Mouse (Mus musculus): ENCODE results near the gene Cxcl9.

Gene Cxcl9

DNA sequence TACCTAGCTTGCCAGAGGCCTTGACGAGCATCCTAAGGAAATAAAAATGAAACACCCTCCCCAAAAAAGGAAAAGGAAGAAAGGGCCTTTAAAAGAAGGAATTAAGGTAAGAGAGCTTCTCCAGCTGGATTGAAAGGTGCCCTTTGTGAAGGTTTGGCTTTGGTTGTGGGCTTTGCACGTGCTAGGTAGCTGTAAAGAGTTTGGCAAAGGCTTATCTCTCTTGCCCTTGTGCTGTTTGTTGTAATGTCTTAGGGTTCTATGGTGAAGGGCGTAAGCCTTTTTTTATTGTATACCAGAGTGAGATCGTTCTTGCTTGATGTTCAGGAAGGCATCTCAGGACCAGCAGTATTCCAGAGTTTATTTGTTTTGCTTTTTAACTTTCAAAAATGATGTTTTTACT is 12.7 kb upstream of the Cxcl9 start:
- DNase-seq (ENCODE audit: extremely low spot score, low read depth, low spot score): no peak

DNA sequence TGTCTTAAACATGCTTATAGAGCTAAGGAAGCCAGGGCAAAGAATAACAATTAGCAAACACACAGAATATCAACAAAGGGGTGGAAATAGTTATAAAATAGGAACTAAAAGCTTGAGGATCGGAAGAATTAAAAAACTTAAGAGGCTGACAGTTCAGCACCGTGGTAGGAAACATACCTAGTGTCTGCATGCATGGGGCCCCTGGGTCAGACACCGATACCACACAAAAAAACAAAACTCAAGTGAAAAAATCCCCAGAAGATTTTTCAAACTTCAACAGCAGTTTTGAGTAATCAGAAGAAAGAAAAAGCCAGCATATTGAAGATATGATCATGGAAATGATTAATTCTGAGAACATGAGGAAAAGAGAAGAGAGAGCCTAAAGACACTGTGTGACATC is 8.9 kb upstream of the Cxcl9 start:
- DNase-seq (ENCODE audit: extremely low spot score, low read depth, low spot score): no peak

DNA sequence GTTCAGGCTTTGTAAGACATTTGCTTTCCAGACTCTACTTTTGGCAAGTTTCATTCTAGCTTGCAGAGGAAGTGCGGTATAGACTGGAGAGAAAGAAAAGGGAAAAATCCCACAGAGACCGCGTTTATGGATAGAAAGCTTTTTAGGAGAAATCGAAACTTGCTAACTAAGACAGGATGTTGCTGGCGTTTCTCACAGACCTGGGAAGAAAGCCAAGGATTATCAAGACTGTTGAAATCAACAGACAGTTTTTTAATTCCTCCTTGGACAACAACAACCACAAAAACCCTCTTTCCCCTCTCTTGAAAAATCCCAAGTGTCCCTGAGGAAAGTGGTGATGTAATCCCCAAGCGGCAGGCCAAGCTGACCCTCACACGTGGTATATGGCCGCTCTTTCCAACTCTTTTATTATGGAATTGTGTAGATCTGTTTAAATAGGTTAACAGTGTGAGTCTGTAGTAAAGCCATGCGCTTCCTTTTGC is 4.5 kb upstream of the Cxcl9 start:
- no peak for DNase-seq (ENCODE audit: extremely low spot score, low read depth, low spot score)

DNA sequence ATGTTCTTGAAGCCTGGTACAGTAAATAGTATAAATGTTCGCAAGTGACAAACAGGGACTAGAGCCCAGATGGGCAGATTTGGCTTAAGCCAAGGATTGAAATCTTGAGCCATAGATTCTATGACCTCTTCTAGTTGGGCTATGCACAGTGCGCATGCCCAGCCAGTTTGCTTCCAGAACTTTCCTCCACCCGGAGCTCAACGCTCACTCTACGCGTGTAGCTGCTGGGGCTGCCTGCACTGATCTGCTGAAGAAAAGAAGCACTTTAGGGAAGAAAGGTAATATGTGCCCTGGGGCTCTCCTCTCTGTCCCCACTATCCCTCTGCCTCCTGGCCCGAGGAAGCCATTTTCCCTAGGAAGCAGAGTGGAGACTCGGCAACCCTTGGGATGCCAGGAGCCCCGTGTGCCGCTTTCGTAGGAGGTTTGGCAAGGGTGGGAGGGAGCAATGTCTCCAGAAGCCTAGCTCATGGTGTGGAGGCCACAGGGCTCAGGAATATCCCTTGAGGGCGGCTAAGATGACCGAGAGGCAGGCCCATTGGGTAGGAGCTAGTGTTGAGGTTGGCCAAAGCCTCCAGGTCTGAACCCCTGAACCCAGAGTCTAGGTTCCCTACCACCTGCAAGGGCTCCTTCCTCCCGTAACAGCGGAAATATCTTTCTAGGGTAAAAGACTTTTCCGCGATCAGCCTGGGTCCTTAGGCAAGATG is 3.9 kb upstream of the Cxcl9 start, which contains the start of gene Art3:
Art3 (plus strand) TSS at position 193 of the 704 bp plus-strand sequence.
- DNase-seq (ENCODE audit: extremely low spot score, low read depth, low spot score): no peak

DNA sequence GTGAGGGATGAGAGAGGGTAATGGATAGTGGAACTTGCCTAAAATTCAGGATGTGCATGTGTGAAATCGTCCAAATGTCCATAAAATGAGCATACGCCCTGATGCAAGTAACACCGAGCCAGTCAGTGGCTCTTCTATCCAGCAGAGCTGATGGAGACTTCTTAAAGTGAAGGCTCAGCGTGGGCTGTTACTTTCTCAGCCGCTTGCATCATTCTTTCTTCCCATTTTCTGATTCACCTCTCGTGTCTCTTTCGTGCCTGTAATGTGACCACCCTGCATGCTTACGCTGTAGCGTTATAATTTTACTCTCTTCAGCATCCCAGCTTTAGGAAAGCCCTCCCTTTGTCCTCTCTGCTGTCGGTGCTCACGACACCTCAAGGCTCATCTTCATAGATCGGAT is 3.2 kb upstream of the Cxcl9 start:
- DNase-seq (ENCODE audit: extremely low spot score, low read depth, low spot score): no peak

DNA sequence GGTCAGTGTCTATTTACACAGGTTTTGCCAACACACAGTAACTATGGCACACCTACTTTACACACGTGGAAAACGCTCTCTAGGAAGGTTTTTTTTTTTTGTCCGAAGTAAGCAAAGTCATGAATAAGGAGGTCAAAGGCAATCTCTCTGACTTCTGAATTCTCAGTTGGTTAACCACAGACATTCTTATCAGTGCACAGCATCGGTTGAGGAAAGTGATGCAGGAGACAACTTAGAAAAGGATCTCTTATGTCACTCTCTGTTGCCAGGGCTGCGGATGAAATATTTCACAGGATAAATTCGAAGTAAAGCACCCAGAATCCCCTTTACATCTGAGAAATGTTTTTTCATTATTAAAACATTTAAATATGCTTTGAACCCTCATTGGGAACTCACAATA is 512 bp downstream of the Cxcl9 start:
- DNase-seq (ENCODE audit: extremely low spot score, low read depth, low spot score): no peak

DNA sequence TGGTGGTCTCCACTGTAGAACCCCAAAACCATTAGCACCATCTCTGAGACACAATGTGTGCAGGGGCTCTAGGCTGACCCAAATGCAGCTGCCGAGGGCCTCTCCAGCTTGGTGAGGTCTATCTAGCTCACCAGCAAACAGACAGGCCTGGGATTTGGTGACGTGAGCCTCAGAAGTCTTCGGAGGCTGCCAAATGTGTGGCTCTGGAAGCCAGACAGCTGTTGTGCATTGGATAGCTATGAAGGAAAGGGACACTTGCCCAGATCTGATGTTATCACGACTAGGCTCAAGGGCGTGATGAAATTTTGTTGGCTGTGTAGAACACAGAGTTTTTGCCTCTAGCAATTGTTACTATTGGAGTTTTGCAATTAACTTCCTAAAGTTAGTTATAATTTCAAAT is 4.6 kb downstream of the Cxcl9 start:
- DNase-seq (ENCODE audit: extremely low spot score, low read depth, low spot score): no peak

DNA sequence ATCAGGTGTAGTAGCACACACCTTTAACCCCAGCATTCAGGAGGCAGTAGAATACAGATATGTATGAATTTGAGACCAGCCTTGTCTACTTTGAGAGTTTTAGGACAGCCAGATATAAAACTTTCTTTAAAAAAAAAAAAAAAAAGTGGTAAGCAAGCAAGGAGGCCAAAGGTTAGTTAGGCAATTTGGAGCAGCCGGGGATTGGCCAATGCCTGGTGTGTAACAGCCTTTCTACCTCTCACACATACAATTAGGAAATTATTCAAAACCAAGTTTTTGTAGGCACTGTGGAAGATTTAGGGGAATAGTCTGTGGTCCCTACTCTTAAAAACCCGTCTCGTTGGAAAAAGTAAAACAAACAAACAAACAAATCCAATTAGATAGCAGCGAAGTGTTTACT is 5.3 kb downstream of the Cxcl9 start:
- DNase-seq (ENCODE audit: extremely low spot score, low read depth, low spot score): no peak

DNA sequence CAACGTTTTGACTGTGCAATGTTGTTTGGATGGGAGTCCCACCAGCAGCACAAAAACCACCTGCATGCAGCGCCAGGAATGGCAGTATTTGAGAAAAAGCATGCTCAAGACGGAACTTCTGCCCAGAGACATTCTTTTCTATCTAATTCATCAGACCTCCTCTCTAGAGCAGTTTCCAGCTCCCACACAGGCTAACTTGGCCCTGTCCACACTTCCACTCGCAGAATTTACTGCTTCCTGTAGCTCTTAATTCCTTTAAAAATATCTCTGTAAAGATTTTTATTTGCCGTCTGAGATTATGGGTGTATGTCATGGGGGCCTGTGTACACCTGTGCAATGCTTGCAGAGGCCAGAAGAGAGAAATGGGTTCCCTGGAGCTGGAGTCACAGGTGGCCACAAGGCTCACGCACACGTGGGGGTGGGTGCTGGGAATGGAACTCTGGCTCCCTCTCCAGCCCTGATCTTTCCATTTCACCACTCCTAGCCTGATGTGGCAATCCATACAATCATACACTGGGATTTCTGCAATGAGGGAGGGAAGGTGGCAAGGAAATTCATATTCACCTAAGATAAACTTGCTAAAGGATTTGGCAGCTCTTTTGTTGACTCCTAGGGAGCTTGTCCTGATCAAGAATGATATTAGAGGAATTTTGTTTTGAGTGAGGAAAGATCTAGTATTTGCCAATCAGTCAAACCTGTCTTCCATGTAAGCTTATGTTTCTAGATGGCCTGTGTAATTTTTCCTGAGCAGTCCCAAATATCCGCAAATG is 6.1 kb downstream of the Cxcl9 start:
- no peak for DNase-seq (ENCODE audit: extremely low spot score, low read depth, low spot score)

DNA sequence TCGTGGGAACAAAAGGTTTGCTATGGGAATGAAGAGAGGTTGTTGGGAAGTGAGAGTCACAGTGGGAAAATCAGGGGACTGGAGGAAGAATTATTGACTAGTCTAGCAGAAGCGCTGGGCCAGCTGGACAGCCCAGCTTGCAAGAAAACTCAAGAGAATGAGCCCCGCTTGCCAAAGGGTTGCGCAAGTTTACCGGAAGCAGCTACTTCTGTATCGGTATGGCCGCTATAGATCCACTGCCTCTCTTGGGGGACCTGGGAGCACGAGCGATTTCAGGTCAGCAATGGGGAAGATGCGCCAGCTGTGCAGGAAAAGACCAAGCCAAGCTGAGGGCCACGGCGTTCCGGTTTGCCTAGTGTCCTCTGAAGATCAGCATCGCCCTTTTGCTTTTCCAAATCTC is 9.3 kb downstream of the Cxcl9 start:
- no peak for DNase-seq (ENCODE audit: extremely low spot score, low read depth, low spot score)

DNA sequence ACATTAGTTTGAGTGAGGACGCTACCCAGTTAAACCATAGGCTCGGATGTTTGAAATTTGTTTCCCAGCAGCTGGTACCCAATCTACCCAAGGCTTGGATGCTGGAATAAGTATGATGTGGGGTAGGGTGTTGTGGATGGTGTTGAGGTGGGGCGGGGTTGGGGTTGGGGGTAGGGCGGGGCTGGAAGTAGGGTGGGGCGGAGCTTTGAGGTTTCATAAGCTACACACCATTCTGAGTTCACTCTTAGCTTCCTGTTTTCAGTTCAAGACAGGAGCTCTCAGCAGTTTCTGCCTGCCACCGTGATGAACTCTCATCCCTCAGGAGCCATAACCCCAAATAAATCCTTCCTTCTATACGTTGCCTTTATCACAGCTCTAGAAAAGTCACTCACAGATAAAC is 9.8 kb downstream of the Cxcl9 start:
- DNase-seq (ENCODE audit: extremely low spot score, low read depth, low spot score): no peak

DNA sequence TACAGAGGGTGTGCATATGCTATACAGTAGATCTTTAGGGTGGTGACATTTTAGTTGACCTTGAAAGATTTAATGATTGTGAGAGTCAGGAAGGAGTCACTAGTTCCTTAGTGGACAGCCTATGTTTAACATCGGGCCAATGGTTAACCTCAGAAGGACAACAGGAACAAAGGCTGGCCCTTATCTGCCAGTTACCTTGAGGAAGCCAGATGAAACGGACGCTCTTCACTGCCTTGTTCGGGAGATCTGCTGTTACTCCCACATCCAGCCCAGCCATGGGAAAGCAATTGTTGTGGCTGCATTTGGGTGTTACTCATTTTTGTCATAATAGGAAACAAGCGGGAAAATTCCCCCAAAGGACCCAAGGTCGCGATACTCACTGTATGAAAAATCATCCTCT is 14.1 kb downstream of the Cxcl9 start:
- DNase-seq (ENCODE audit: extremely low spot score, low read depth, low spot score): no peak

DNA sequence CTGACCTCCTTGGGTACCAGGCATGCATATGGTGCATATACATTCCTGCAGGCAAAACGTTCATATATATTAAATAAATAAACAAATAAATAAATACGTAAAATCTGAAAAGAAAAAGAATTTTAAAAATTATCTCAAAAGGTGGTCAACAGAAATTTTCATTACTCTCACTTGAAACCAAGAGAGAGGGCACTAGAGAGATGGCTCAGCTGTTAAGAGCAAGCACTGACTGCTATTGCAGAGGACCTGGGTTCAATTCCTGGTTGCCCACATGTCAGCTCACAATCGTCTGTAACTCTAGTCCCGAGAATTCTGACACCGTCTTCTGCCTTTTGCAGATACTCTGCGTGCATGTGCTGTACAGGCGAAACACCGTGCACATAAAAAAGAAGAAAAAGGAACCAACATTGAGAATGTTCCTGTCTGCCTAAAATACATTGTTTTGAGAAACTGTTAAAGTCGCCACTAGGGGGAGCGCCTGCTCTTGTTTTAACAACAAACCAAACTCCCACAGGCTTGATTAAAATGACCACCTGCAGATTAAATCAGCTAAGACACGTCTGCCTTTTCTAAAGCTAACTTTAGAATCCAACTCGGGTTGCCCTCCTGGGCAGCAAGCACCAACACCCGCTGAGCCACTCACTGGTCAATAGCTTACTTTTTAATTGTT is 15.7 kb downstream of the Cxcl9 start:
- peak; percentile 83 for DNase-seq (ENCODE audit: extremely low spot score, low read depth, low spot score)

DNA sequence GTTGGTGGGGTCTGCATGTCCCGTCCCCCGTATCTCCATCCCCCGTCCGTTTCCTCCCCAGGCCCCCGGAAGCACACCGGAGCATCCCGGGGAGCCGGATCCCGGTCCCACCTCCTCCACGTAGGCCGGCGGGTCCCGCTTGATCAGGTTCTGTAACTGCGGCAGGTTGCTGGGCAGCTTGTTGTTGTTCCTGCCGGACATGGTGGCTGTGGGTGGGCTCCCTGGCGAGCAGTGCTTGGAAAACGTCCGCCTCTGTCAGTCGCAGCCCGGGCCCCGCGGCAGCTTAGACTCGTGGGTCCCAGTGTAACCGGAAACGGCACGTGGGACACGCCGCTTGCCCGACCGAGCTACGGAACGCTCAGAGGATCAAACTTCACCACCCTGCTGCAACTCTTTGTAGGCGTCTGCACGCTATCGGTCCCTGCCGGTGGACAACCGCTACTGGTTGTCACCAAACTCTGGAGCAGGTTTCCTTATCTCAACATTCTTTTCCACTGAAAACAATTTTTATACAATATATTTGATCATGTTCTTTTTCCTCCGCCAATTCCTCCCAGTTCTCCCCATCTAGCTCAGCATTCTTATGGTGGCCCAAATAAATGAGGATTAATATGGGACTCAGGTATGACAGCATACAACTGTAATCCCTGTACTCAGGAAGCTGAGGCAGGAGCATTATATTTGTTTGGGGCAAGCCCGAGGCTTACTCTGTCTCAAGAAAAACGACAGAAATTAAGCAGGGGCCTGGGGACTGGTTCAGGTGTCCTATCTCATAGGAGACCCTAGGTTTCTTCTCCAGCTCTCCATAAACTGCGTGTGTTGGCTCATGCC is 18.0 kb downstream of the Cxcl9 start, which contains the start of gene Sdad1:
Sdad1 (minus strand) TSS at position 799 of the 831 bp plus-strand sequence.
- DNase-seq (ENCODE audit: extremely low spot score, low read depth, low spot score): peak; percentile 85

DNA sequence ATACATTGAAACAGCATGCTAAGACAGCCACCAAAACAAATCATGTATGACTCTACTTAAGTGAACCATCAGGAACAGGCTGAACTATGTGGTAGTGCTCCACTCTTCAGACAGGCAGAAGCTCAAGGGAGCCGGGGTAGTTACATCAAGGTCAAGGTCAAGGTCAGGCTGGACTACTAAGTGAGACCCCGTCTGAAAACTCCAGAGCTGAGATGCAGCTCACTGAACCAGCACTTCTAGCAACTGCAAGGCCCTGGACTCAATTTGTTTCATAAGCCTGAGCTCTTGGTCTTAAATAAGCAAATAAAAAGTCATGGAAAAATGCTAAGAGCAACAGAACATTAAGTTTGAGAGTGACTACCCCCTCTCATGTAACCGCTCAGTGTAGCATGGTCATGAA is 23.6 kb downstream of the Cxcl9 start:
- DNase-seq (ENCODE audit: extremely low spot score, low read depth, low spot score): no peak

DNA sequence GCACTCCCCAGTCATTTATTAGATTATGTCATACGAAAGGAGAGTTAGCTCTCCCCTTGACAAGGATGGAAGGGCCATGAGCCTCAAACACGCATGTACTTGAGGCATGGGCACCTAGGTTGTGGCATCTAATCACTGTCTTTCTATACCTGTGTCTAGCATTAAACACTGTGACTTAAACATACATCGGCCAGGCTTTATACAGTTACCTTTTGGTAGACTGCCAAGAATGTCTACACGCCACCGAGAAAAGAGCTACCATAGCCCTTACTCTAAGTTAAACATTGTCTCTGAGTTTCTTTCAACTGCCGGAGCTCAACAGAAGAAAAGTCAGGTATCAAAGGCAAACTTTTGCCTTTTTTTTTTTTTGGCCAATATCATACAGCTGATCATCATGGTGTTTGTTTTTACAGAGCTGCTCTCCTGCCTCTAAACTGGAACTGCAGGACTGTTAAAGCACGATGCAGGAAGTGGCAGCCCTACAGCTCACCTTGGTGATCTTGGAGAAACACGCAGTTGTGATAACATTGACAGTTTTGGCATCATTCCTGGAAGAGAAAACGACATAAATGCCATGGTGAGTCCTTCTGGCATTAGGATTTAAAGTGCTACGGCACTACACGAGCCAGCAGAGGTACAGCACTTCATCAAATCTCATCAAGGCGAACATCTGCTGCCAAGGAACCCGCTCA is 25.6 kb downstream of the Cxcl9 start:
- no peak for DNase-seq (ENCODE audit: extremely low spot score, low read depth, low spot score)

DNA sequence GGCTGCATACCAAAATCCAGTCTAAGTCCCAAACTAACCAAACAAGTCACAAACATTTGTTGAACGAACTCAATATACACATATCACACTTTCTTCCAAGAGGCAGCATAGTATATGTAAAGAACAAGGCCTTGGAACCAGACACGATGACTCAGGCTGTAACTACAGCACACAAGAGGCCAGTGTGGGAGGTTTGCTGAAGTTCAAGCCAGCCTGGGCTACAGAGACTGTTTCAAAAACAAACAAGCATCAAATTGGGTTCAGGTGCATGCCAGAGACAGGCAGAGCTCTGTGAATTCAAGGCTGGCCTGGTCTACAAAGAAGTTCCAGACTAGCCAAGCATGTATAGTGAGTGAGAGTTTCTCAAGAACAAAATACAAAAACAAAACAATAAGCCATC is 33.4 kb downstream of the Cxcl9 start:
- no peak for DNase-seq (ENCODE audit: extremely low spot score, low read depth, low spot score)

DNA sequence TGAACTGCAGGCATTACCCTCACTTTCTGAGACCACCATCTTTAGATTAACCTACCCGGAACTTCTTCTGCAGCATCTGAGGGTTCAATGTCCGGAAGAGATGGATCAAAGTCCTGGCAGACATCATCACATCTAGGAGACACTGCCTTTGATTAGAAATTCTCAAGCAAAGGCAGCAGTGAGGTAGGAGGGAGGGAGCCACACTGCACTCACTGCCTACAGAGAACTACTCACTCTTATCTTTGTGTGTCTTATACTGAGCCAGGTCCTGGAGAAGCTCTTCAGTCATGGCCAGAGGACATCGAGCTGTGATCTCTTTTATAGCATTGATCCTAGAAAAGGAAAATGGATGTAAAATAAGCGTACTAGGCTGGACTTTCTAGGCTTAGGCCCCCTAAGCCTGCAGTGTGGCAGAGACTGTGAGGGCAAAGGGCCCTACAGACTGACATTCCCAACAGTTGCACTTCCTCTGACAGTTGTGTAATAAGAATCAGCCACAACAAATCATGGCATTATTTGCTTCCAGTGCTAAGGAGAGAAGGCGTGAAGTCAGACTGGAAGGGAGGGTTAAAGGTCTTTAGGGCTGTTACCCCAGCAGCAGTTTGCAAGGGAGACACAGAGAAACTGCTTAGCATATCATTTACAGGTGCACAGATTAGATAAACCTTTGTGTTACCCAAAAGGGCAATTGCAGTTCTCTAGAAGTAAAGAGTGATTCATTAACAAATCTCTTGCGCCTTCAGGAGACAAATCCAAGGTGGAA is 36.0 kb downstream of the Cxcl9 start:
- DNase-seq (ENCODE audit: extremely low spot score, low read depth, low spot score): no peak

DNA sequence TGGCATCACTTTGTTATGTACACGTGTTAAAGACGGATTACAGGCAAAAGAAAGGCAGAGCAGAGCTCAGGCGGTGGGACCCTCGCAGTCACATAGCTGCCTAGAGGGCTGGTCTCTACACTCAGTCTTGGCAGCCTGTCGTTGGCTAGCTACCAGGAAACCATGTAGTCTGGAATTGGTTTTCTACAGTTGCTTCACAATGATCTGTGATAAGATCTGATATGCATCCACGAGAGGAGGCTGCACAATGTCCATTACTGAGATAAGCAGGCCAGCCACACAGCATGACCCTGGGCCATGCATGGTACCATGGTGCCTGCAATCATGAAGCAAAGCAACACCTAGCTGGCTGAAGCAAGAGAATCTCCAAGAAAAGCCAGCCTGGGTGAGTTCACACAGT is 40.0 kb downstream of the Cxcl9 start:
- DNase-seq (ENCODE audit: extremely low spot score, low read depth, low spot score): no peak

DNA sequence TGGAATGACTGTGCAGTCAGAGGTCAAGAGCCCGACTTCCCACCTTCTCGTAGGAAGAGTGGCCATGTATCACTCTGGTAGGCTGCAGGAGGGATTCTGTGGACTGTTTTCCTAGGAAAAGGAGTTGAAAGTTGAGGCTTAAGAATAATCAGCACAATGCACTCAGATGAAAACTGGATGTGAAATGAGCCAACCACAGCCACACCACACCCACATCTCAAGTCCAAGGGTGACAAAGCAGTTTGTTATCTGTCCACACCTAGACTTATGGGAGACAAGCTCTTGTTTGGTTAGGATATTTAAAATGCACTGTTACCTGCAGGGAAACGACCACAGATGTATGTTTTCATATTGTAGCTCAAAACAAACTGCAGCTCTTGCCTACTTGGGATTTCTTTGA is 44.8 kb downstream of the Cxcl9 start:
- DNase-seq (ENCODE audit: extremely low spot score, low read depth, low spot score): no peak

Data from hindlimb bud, embryonic 11.5 days (tissue).